Mouse (Mus musculus) myocyte (in vitro differentiated cells): ENCODE measurements at regions not wholly inside any gene's neighbourhood (a gene's known extent, or its start where the extent isn't known, plus 50 kb on each side); places are given as distances from the start of the nearest gene placed in this dataset.

Experiments
- H3K27me3 ChIP-seq: one replicate; pipeline ENCODE4 v1.6.1; 2011; ENCODE audit not compliant: control insufficient read depth, insufficient read depth, insufficient read length
- H3K36me3 ChIP-seq: one replicate; pipeline ENCODE4 v1.6.1; 2011; ENCODE audit not compliant: control insufficient read depth, insufficient read depth
- H3K4me2 ChIP-seq: one replicate; pipeline ENCODE4 v1.6.1; 2011; ENCODE audit warnings: low read depth, control low read depth
- H3K4me3 ChIP-seq: one replicate; pipeline ENCODE4 v1.5.1; 2011; ENCODE audit warnings: mild to moderate bottlenecking, control low read depth, moderate library complexity
- H3K79me2 ChIP-seq: one replicate; pipeline ENCODE4 v1.6.1; 2011; ENCODE audit not compliant: control insufficient read depth, insufficient read depth
- H3ac ChIP-seq: one replicate; pipeline ENCODE4 v1.6.1; 2011; ENCODE audit not compliant: control insufficient read depth, insufficient read length
- CEBPB ChIP-seq: IDR thresholded peaks from 2 replicates; pipeline ENCODE4 v1.6.1; 2011; ENCODE audit warnings: mild to moderate bottlenecking, moderate library complexity; ENCODE audit not compliant: poor library complexity, insufficient read depth, severe bottlenecking
- E2F4 ChIP-seq: IDR thresholded peaks from one replicate; pipeline ENCODE4 v1.6.1; 2011; ENCODE audit warnings: mild to moderate bottlenecking, control low read depth, moderate library complexity; ENCODE audit not compliant: insufficient read depth
- MAX ChIP-seq: IDR thresholded peaks from one replicate; pipeline ENCODE4 v1.6.1; 2011; ENCODE audit warnings: low read depth, mild to moderate bottlenecking, control low read depth
- MYOD1 ChIP-seq, 3 experiments: IDR thresholded peaks; one replicate each; pipeline ENCODE4 v1.6.1; 2011; ENCODE audit warnings: control low read depth in 2 of 3, low read depth in 2 of 3, mild to moderate bottlenecking in 2 of 3, moderate library complexity in 1 of 3; ENCODE audit not compliant: insufficient read length in 2 of 3, control insufficient read depth in 1 of 3
- MYOG ChIP-seq, 3 experiments: IDR thresholded peaks; one replicate each; pipeline ENCODE4 v1.6.1; 2011; ENCODE audit warnings: control low read depth in 2 of 3, low read depth in 2 of 3, mild to moderate bottlenecking in 2 of 3; ENCODE audit not compliant: insufficient read length in 2 of 3, control insufficient read depth in 1 of 3, insufficient read depth in 1 of 3
- POLR2A ChIP-seq: IDR thresholded peaks from one replicate; pipeline ENCODE4 v1.6.1; 2011; ENCODE audit warnings: low read depth, mild to moderate bottlenecking, control low read depth, moderate library complexity; ENCODE audit not compliant: insufficient read length
- POLR2AphosphoS2 ChIP-seq: IDR thresholded peaks from one replicate; pipeline ENCODE4 v1.6.1; 2011; ENCODE audit warnings: low read depth, control low read depth; ENCODE audit not compliant: insufficient read length
- REST ChIP-seq: IDR thresholded peaks from one replicate; pipeline ENCODE4 v1.6.1; 2011; ENCODE audit warnings: mild to moderate bottlenecking, control low read depth, moderate library complexity; ENCODE audit not compliant: insufficient read depth, insufficient read length
- SRF ChIP-seq: IDR thresholded peaks from one replicate; pipeline ENCODE4 v1.6.1; 2011; ENCODE audit warnings: low read depth; ENCODE audit not compliant: control insufficient read depth, insufficient read length
- TCF12 ChIP-seq: IDR thresholded peaks from one replicate; pipeline ENCODE4 v1.6.1; 2011; ENCODE audit warnings: mild to moderate bottlenecking, control low read depth; ENCODE audit not compliant: poor library complexity, insufficient read depth, severe bottlenecking
- TCF3 ChIP-seq: IDR thresholded peaks from one replicate; pipeline ENCODE4 v1.6.1; 2011; ENCODE audit warnings: low read depth, control low read depth; ENCODE audit not compliant: insufficient read length
- USF1 ChIP-seq: IDR thresholded peaks from one replicate; pipeline ENCODE4 v1.6.1; 2011; ENCODE audit warnings: low read depth, mild to moderate bottlenecking, control low read depth, moderate library complexity

DNA sequence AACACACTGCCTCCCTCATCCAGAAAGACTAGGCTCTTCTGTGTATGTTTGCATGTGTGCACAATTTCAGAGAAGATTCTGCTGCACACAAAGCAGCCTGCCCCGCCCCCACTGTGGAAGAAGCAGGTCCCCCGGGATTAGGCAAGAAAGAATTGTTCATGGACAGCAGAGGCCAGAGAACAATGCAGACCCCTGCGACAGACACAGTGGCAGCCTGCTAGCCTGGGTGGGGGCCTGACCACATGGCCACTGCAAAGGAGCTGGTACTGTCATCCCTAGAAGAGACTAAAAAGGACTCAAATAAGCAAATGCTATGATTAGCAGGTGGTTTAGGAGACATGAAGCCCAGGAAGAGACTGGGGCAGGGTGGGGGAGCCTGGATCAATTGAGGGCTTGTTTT, 329.7 kb upstream of the Onecut1 start:
- Histone ChIP-seq H3K27me3 (no peaks in the 10 kb centered on the region), H3K4me3 (no peak overlapping the region), H3K36me3 (no peaks in the 10 kb centered on the region), H3ac (no peak overlapping the region), H3K79me2 (no peaks in the 10 kb centered on the region), H3K4me2 (no peak overlapping the region)
- TF ChIP-seq MAX, result no peak
- TF ChIP-seq SRF, result no peak
- TF ChIP-seq CEBPB, result no peak
- TF ChIP-seq TCF12, result no peak
- TF ChIP-seq REST, result no peak
- TF ChIP-seq MYOG (IDR thresholded peaks at IDR 0.05; ENCODE audit: control insufficient read depth in 1 of 3, insufficient read depth in 1 of 3, insufficient read length in 2 of 3, low read depth in 2 of 3), result no peak
- no peak for TF ChIP-seq POLR2A
- no peak for TF ChIP-seq USF1
- no peak for TF ChIP-seq MYOD1 (IDR thresholded peaks at IDR 0.05; ENCODE audit: control insufficient read depth in 1 of 3, insufficient read length in 2 of 3, low read depth in 2 of 3)

DNA sequence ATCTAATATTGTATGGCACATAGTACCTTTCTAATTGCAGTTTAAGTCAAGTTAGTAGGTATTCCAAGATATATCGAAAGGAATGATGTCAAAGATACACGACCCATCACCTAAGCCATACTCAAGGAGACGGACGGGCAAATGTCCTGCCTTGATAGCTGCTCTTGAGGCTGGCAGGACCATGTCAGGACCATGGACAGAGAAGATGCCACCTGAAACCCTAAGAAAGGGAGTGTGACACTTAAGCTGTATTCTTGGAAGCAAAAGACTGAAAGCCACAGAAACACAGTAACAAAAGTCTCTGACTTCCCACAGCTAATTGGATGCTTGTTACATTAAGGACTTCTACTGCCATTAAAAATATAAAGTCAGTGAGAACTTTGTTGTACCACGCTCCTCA, 326.7 kb upstream of the Onecut1 start:
- TF ChIP-seq TCF3 (no peak), REST (peak; percentile 50)
- Histone ChIP-seq H3K36me3 (no peaks in the 10 kb centered on the region), H3K27me3 (no peaks in the 10 kb centered on the region), H3ac (no peak overlapping the region), H3K4me2 (no peak overlapping the region), H3K4me3 (no peak overlapping the region), H3K79me2 (no peaks in the 10 kb centered on the region)

DNA sequence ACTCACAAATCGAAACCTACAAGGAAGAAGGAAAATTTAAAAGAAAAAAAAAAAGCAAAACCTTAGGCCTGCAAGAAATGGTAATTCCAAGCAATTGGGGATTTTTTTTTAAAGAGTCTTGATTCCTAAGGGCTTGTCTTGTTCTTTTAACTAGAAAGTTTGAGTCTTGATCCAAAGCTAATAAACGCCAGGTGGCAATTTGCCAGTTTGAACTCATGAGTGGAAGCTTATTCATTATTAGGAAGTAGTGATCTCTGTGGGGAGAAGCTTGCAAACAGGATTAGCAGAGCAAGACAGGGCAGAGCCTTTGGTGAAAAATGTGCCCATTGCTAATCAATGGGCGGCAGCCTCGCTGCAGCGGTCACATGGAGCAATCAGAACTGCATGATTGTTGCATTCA, 305.6 kb upstream of the Onecut1 start:
- H3K36me3 ChIP-seq, result no peaks in the 10 kb centered on the region
- H3K79me2 ChIP-seq, result no peaks in the 10 kb centered on the region
- H3K4me3 ChIP-seq, result no peak overlapping the region
- TF ChIP-seq POLR2A, result no peak
- TF ChIP-seq SRF, result no peak
- TF ChIP-seq POLR2AphosphoS2, result no peak
- no peak for TF ChIP-seq TCF3
- no peak for TF ChIP-seq TCF12
- no peak for TF ChIP-seq MAX
- TF ChIP-seq MYOG (IDR thresholded peaks at IDR 0.05; ENCODE audit: control insufficient read depth in 1 of 3, insufficient read depth in 1 of 3, insufficient read length in 2 of 3, low read depth in 2 of 3), result no peak
- TF ChIP-seq CEBPB, result no peak
- no peak for TF ChIP-seq USF1
- no peak for TF ChIP-seq E2F4
- no peak for TF ChIP-seq REST
- TF ChIP-seq MYOD1 (IDR thresholded peaks at IDR 0.05; ENCODE audit: control insufficient read depth in 1 of 3, insufficient read length in 2 of 3, low read depth in 2 of 3), result no peak
- H3ac ChIP-seq, result no peak overlapping the region
- H3K4me2 ChIP-seq, result no peak overlapping the region
- no peaks in the 10 kb centered on the region for H3K27me3 ChIP-seq

DNA sequence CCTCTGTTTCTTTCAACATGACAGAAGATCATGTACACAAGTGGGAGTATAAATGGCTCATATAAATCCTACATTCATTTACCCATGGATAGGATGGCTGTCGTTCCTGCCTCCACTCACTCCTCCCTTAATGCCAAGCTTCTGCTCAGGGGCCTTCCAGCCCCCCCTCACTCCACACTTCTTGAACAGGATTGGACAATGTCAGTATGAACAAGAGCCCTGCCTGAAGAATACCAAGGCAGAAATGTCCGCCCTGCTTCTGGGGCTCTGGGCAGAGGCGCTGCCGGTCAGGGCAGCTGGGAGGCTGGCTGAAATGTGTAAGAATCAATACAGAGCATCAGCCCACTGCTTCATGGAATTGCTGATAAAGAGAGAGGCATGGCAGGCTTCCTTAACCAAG, 269.0 kb upstream of the Onecut1 start:
- Histone ChIP-seq H3ac (no peak overlapping the region), H3K36me3 (no peaks in the 10 kb centered on the region), H3K27me3 (no peaks in the 10 kb centered on the region), H3K79me2 (no peaks in the 10 kb centered on the region), H3K4me2 (no peak overlapping the region), H3K4me3 (no peak overlapping the region)
- no peak for TF ChIP-seq SRF
- TF ChIP-seq MYOG (IDR thresholded peaks at IDR 0.05; ENCODE audit: control insufficient read depth in 1 of 3, insufficient read depth in 1 of 3, insufficient read length in 2 of 3, low read depth in 2 of 3), result no peak
- no peak for TF ChIP-seq REST
- TF ChIP-seq USF1, result no peak
- no peak for TF ChIP-seq TCF12
- TF ChIP-seq MAX, result no peak
- no peak for TF ChIP-seq TCF3
- TF ChIP-seq POLR2A, result no peak
- TF ChIP-seq E2F4, result no peak
- no peak for TF ChIP-seq POLR2AphosphoS2
- no peak for TF ChIP-seq CEBPB
- TF ChIP-seq MYOD1 (IDR thresholded peaks at IDR 0.05; ENCODE audit: control insufficient read depth in 1 of 3, insufficient read length in 2 of 3, low read depth in 2 of 3), result no peak

DNA sequence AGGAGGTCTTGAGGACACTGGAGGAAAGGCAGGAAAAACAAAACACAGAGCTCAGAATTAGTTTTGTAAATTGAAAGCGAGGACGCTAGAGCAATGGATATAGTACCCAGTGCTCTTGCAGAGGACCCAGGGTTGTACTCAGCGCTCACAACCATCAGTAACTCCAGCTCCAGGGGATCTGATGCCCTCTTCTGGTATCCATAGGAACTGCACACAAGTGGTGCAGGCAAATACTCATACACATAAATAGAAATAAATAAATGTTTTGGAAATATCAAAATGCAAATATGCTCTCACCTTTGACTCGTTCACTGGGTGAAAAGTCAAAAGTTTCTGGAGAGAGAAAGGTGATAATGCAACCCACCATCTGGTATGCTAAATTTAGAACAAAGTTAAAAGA, 267.8 kb upstream of the Onecut1 start:
- Histone ChIP-seq H3K79me2 (no peaks in the 10 kb centered on the region), H3K36me3 (no peaks in the 10 kb centered on the region), H3K4me2 (no peak overlapping the region), H3ac (no peak overlapping the region), H3K27me3 (no peaks in the 10 kb centered on the region), H3K4me3 (no peak overlapping the region)
- TF ChIP-seq TCF12, result no peak
- TF ChIP-seq MYOD1 (IDR thresholded peaks at IDR 0.05; ENCODE audit: control insufficient read depth in 1 of 3, insufficient read length in 2 of 3, low read depth in 2 of 3), result no peak
- no peak for TF ChIP-seq SRF
- TF ChIP-seq CEBPB, result no peak
- TF ChIP-seq MYOG (IDR thresholded peaks at IDR 0.05; ENCODE audit: control insufficient read depth in 1 of 3, insufficient read depth in 1 of 3, insufficient read length in 2 of 3, low read depth in 2 of 3), result no peak
- no peak for TF ChIP-seq USF1
- TF ChIP-seq TCF3, result no peak
- TF ChIP-seq POLR2AphosphoS2, result no peak
- no peak for TF ChIP-seq POLR2A
- TF ChIP-seq E2F4, result no peak
- no peak for TF ChIP-seq REST
- TF ChIP-seq MAX, result no peak
